Mouse (Mus musculus): ENCODE results near the gene 1700031F05Rik.
"Not testable (repeated sequence)": the region's sequence is repeated elsewhere in the genome, so short reads cannot be mapped to it uniquely, and the experiment has no call there.

The 1700031F05Rik gene

GRCm38 (mm10) chrX:102867871-102868270, at the start of gene 1700031F05Rik:
Gene 1700031F05Rik, minus strand, starts transcription at chrX:102867971.
- in situ Hi-C loops (cut with MboI; ENCODE audit: low pct_unique_long_range_greater_than_20kb in 1 of 2, low sequenced_read_pairs in 2 of 2, unreplicated experiment in 1 of 2): no loop called here

- in situ Hi-C loops (cut with MboI; ENCODE audit: low pct_unique_long_range_greater_than_20kb in 1 of 2, low sequenced_read_pairs in 2 of 2, unreplicated experiment in 1 of 2): not testable (repeated sequence)
Observed at GRCm38 (mm10) chrX:102914823-102915222, 47.1 kb upstream of the 1700031F05Rik start.

- in situ Hi-C loops (cut with MboI; ENCODE audit: low pct_unique_long_range_greater_than_20kb in 1 of 2, low sequenced_read_pairs in 2 of 2, unreplicated experiment in 1 of 2): not testable (repeated sequence)
Observed at GRCm38 (mm10) chrX:102908587-102908986, 40.8 kb upstream of the 1700031F05Rik start, which contains the start of the genes Dmrtc1a and 1700011M02Rik. Gene Dmrtc1a, minus strand, starts transcription at chrX:102908687. Gene 1700011M02Rik, plus strand, starts transcription at chrX:102908905.

- in situ Hi-C loops (cut with MboI; ENCODE audit: low pct_unique_long_range_greater_than_20kb in 1 of 2, low sequenced_read_pairs in 2 of 2, unreplicated experiment in 1 of 2): not testable (repeated sequence)
Observed at GRCm38 (mm10) chrX:102854516-102854915, 13.3 kb downstream of the 1700031F05Rik start, which contains the start of gene Dmrtc1c2. Gene Dmrtc1c2, minus strand, starts transcription at chrX:102854616.

- in situ Hi-C loops (cut with MboI; ENCODE audit: low pct_unique_long_range_greater_than_20kb in 1 of 2, low sequenced_read_pairs in 2 of 2, unreplicated experiment in 1 of 2): no loop called here
Observed at GRCm38 (mm10) chrX:102812311-102812710, 55.5 kb downstream of the 1700031F05Rik start.

Data from mouse embryonic stem cell (cell line).